Mouse (Mus musculus) monocyte, adult 59 days (primary cell): ENCODE results near the gene Pola1. TPM values are rescaled to one million over a fixed set of nuclear protein-coding genes. Genes with fewer than 3 reads are reported as not detected.

Experiments
- total RNA-seq, 2 experiments: library from RNA; stranded (reverse); gene quantifications; one replicate each; pipeline ENCODE4 v1.2.4; 2023

Pola1 gene
- total RNA-seq = 1 to 10 TPM; 7.2 to 8.9 TPM

GRCm38 (mm10) chrX:93631657-93632449 is at the start of gene Pola1:
Pola1 (minus strand) TSS chrX:93632155.

GRCm38 (mm10) chrX:93654218-93655002 is 22.5 kb upstream of the Pola1 start, which contains the start of gene Pcyt1b:
Pcyt1b (plus strand) TSS chrX:93654863.

GRCm38 (mm10) chrX:93286291-93286893 is 345.6 kb downstream of the Pola1 start, which contains the start of gene Arx:
Arx (plus strand) TSS chrX:93286445.

Other genes starting within 250 kb of the Pola1 start
- gene Pcyt1b, start 22.7 kb upstream of the Pola1 start, total RNA-seq = under 1 TPM; 0.09 to 0.13 TPM
- 10 to 100 TPM; 18.7 to 28.4 TPM for gene Pdk3, start 200.0 kb upstream of the Pola1 start, total RNA-seq